Mouse (Mus musculus) ES-Bruce4 (cell line): ENCODE measurements around the gene Ubap2.

ENCODE experiments used
- CTCF ChIP-seq: IDR thresholded peaks from one replicate; pipeline ENCODE4 v1.8.1; 2011; ENCODE audit warnings: low read depth, low read length
- EP300 ChIP-seq: IDR thresholded peaks from 2 replicates; pipeline ENCODE4 v1.6.1; 2011; ENCODE audit warnings: low read depth, low read length; ENCODE audit not compliant: insufficient read depth
- POLR2A ChIP-seq: IDR thresholded peaks from one replicate; pipeline ENCODE4 v1.8.1; 2011; ENCODE audit warnings: low read length; ENCODE audit not compliant: insufficient read depth

DNA sequence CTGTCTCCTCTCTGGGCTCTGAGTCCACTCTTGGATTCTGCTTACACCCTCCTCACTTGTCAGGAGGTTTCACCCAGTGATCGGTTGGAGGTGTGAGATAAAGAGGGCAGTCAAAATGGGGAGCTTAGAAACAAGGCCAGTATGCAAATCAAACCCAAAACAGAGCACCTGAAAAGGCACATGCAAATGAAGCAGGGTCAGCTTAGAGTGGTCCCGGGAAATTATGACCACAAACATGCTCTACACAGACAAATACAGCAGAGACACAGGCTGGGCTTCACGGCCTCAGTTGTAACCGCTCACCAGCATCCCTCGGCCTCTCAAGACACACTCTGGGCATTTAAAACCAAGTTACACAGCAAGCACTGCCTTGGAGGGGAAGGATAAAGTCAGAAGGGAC is 24.0 kb upstream of the Ubap2 start:
- TF ChIP-seq CTCF (no peak), POLR2A (no peak), EP300 (no peak)
